21 mouse cellular contexts compared by ENCODE assay signal in genomic region chr7:131743193-131743592, GRCm38 (mm10).
"Had no signal": no experiment of that assay in that cellular context is flagged by ENCODE, and none has a peak within 500 bp of the region (broad histone marks: within the 10 kb centered on the region; RNA-seq: fewer than 3 reads in every experiment).

No protein-coding gene starts in this region.

- H3K4me3 ChIP-seq: layer of hippocampus, adult 2 months; limb, embryonic 10.5 days; limb, embryonic 13.5 days; liver, embryonic 12.5 days; liver, embryonic 15.5 days; lung, embryonic 15.5 days; megakaryocyte, embryonic 14.5 days; midbrain, embryonic 10.5 days; midbrain, embryonic 15.5 days; stomach, embryonic 15.5 days had no signal

- H3K36me3 ChIP-seq: limb, embryonic 10.5 days; limb, embryonic 13.5 days; liver, embryonic 12.5 days; liver, embryonic 15.5 days; lung, embryonic 15.5 days; midbrain, embryonic 10.5 days; midbrain, embryonic 15.5 days; stomach, embryonic 15.5 days had no signal

- H3K27me3 ChIP-seq: liver, embryonic 12.5 days; liver, embryonic 15.5 days; lung, embryonic 15.5 days; stomach, embryonic 15.5 days had no signal

- H3K4me1 ChIP-seq: limb, embryonic 13.5 days; liver, embryonic 12.5 days; liver, embryonic 15.5 days; lung, embryonic 15.5 days; megakaryocyte, embryonic 14.5 days; stomach, embryonic 15.5 days had no signal

- H3K4me2 ChIP-seq: limb, embryonic 13.5 days; liver, embryonic 12.5 days; liver, embryonic 15.5 days; lung, embryonic 15.5 days; midbrain, embryonic 15.5 days; stomach, embryonic 15.5 days had no signal

- ATAC-seq: liver, embryonic 12.5 days; midbrain, embryonic 15.5 days had no signal

- H3K9me3 ChIP-seq: limb, embryonic 10.5 days; limb, embryonic 13.5 days; liver, embryonic 12.5 days; liver, embryonic 15.5 days; lung, embryonic 15.5 days; megakaryocyte, embryonic 14.5 days; midbrain, embryonic 10.5 days; midbrain, embryonic 15.5 days; stomach, embryonic 15.5 days had no signal

- H3K9ac ChIP-seq: limb, embryonic 13.5 days; liver, embryonic 12.5 days; liver, embryonic 15.5 days; lung, embryonic 15.5 days; midbrain, embryonic 15.5 days; stomach, embryonic 15.5 days had no signal

- H3K27ac ChIP-seq: kidney, postnatal 0 days; layer of hippocampus, adult 2 months; limb, embryonic 10.5 days; limb, embryonic 13.5 days; liver, embryonic 12.5 days; liver, embryonic 15.5 days; lung, embryonic 15.5 days; midbrain, embryonic 10.5 days; midbrain, embryonic 15.5 days; stomach, embryonic 15.5 days had no signal

- DNase-seq: kidney, adult 2 months; kidney, postnatal 25 days; layer of hippocampus, adult 9-11 months; liver; lung, adult 18-20 months; lung, postnatal 10 days; lung, postnatal 36 days; right cerebral cortex, postnatal 25 days; spleen, adult 18-20 months; thymus, postnatal 25 days had no signal
